Mouse (Mus musculus) G1E (cell line): Measurements from ENCODE around the gene Tmem131l. TPM values are rescaled to one million over a fixed set of nuclear protein-coding genes. Genes with fewer than 3 reads are reported as not detected.

Experiments
- ATAC-seq: 2 replicates; pipeline ENCODE4 v1.8.0; 2016; ENCODE audit warnings: mild to moderate bottlenecking; ENCODE audit not compliant: insufficient number of reproducible peaks, poor library complexity, low FRiP score, severe bottlenecking; ENCODE audit errors: extremely low read depth
- DNase-seq: peaks from one replicate; pipeline ENCODE4 v3.0.0; 2012; ENCODE audit warnings: low spot score
- H3K27me3 ChIP-seq: 2 replicates; pipeline ENCODE4 v1.6.1; 2012; ENCODE audit warnings: mild to moderate bottlenecking, low read length, inconsistent platforms; ENCODE audit not compliant: insufficient read depth
- H3K36me3 ChIP-seq: replicated peaks from 2 replicates; pipeline ENCODE3; 2012; ENCODE audit warnings: mild to moderate bottlenecking, inconsistent platforms
- H3K4me1 ChIP-seq: 2 replicates; pipeline ENCODE4 v1.6.1; 2012; ENCODE audit warnings: low read depth, low read length, inconsistent platforms, mixed read lengths; ENCODE audit not compliant: insufficient read depth
- H3K4me3 ChIP-seq: 2 replicates; pipeline ENCODE4 v1.5.1; 2012; ENCODE audit warnings: low read depth, mild to moderate bottlenecking, inconsistent platforms, low read length, moderate library complexity, mixed read lengths
- H3K9me3 ChIP-seq: replicated peaks from 2 replicates; pipeline ENCODE4 v1.6.1; 2012; ENCODE audit warnings: inconsistent platforms
- CTCF ChIP-seq: IDR thresholded peaks from 2 replicates; pipeline ENCODE4 v1.5.1; 2012; ENCODE audit warnings: low read depth, low read length, inconsistent platforms, mixed read lengths
- GATA1 ChIP-seq: IDR thresholded peaks from 2 replicates; pipeline ENCODE4 v1.6.1; 2012; ENCODE audit warnings: borderline replicate concordance, low read length, inconsistent platforms, mixed read lengths
- GATA2 ChIP-seq: IDR thresholded peaks from 2 replicates; pipeline ENCODE4 v1.6.1; 2012; ENCODE audit warnings: low read depth, low read length, inconsistent platforms, borderline replicate concordance
- POLR2AphosphoS5 ChIP-seq: IDR thresholded peaks from 2 replicates; pipeline ENCODE4 v1.6.1; 2012; ENCODE audit warnings: low read depth, low read length, inconsistent platforms; ENCODE audit not compliant: insufficient replicate concordance
- TAL1 ChIP-seq: conservative IDR thresholded peaks from 2 replicates; pipeline ENCODE4 v1.6.1; 2012; ENCODE audit warnings: low read depth, low read length, inconsistent platforms, mixed read lengths
- polyA plus RNA-seq: library from polyadenylated mRNA; stranded (reverse); fragments of >175 nt; gene quantifications from 2 replicates; pipeline ENCODE4 v1.2.3, GENCODE M21; 2012
- total RNA-seq, 2 experiments: library from RNA; stranded (forward) in 1 of 2; stranded (reverse) in 1 of 2; fragments of 200-1000 nt in 1 of 2; fragments of >200 nt in 1 of 2; fragmentation: Nextera tagmentation in 1 of 2; gene quantifications; 2 replicates each; pipeline ENCODE4 v1.2.3; 2014 to 2017

The Tmem131l gene
- total and polyA plus RNA-seq, 3 experiments: 35.0 to 97.1 (median 43.4) TPM

DNA sequence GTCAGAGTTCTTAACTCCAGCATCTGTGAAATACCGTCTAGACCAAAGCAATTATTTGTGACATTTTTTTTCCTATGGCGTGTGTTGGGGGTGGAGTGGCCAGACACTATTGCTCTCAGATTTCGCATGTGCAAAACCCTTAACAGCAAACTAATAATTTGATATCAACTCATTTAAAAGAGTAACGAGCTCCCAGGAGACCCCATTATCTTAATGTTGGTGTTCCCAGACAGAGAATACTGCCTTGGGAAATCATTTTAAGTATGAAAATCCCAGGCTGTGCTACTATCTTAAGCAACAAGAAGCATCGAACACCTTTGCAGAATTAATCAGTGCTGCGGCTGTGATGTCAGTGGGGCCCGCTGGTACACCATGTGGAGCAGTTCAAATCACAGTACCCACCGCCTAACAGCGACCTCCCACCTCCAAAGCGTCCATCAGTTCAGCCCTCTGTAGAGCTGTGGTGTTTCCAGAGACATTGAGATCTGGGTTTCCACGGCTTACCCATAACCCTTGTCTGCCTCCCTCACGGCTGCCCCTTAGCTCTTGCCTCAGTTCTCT lies 15.4 kb downstream of the Tmem131l start:
- TF ChIP-seq POLR2AphosphoS5 (no peak), TAL1 (no peak), GATA1 (no peak), CTCF (no peak), GATA2 (no peak)
- ATAC-seq (no peak), DNase-seq (no peak)
- Histone ChIP-seq H3K36me3 (peaks cover 82% of the 10 kb centered on the region), H3K4me3 (no peak overlapping the region), H3K9me3 (no peaks in the 10 kb centered on the region), H3K27me3 (no peaks in the 10 kb centered on the region), H3K4me1 (peaks cover 93% of the 10 kb centered on the region)

DNA sequence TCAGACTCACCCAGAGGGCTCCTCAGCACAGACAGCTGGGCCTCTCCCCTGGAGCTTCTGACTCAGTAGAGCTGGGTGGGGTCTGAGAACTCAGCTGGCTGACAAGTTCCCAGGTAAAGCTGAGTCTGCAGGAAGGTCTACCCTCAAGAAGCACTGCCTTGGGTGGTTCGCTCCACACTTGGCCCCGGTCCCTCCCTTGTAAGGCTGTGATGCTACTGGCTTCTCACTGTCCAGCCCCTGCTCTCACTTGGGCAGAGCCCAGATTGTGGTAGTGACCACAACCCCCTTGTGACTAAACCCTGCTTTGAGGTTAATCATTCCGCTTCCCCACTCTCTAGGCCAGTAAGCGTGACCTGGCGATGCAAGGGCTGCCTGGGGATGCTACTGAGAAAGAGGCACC lies 17.3 kb downstream of the Tmem131l start:
- no peaks in the 10 kb centered on the region for H3K9me3 ChIP-seq
- DNase-seq: no peak
- peak overlapping the region; percentile 16; the same call in 1 of the 2 replicates for H3K4me3 ChIP-seq
- peaks cover 82% of the 10 kb centered on the region for H3K4me1 ChIP-seq
- peaks cover 85% of the 10 kb centered on the region for H3K36me3 ChIP-seq
- H3K27me3 ChIP-seq: no peaks in the 10 kb centered on the region
- TF ChIP-seq GATA2 (no peak), GATA1 (no peak)
- no peak for ATAC-seq

DNA sequence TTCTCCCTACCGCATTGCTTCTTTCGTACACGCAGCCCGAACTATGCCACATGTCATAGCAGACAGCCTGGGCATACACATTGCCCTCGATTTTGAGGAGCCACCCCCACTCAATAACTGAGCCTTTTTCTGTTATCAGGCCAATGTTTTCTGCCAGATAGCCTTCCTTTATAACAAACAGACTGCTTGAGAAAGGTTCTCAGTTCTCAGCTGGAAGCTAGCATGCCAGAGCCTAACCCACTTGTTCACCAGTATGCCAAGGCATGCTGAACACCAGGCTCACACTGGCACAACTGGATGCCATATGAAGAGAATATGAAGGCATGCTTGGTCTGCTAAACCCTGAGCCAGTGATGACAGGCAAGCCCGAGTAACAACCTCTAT lies 17.8 kb downstream of the Tmem131l start:
- Histone ChIP-seq H3K9me3 (no peaks in the 10 kb centered on the region), H3K4me1 (peaks cover 77% of the 10 kb centered on the region), H3K27me3 (no peaks in the 10 kb centered on the region), H3K4me3 (no peak overlapping the region; the same call in 1 of the 2 replicates), H3K36me3 (peaks cover 87% of the 10 kb centered on the region)
- ATAC-seq (no peak), DNase-seq (no peak)
- TF ChIP-seq GATA2 (no peak), TAL1 (no peak), CTCF (no peak), POLR2AphosphoS5 (no peak), GATA1 (no peak)

DNA sequence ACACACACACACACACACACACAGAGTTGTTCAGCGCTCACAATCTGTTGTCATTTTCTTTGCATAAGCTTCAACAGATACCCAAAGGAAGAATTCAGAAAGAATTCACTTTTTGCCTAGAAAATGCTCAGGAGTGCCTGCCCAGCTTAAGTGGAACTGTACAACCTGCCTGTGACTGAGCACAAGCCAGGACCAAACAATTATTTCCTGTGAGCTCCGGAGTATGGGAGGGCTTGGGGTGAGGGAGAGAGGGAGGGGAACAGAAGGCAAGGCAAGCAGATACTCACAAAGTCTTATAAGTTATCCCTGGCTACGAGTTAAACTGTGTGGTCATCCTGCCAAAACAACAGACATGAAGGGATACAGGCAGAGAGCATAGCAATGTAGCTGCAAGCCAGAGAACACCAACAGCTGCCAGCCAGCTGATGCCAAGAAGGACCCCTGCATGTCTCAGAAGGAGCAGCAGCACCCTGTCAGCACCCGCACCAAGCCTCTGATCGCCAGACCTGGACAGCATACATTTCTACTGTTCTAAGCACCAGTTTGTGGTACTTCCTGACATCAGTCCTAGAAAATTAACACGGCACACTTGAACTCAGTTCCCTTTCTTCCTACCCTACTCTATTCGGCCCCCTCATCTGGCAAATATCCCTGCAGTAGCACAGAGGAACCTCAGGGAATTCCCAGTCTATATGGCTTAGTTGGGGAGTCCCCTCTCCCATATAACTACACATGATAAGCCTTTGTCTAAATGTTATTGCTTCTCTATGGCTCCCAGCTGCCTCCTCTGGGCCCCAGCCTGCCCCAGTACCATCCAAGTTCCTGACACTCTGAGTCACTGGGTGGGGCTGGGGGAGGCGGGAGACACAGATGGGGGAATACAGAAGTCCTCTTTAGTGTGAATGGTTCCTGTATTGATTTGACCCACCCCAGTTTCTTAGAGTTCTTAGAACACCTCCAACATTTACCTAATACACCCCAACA lies 18.5 kb downstream of the Tmem131l start:
- TF ChIP-seq POLR2AphosphoS5: no peak
- no peak for TF ChIP-seq CTCF
- no peak for TF ChIP-seq TAL1
- TF ChIP-seq GATA2: no peak
- no peak for TF ChIP-seq GATA1
- no peaks in the 10 kb centered on the region for H3K27me3 ChIP-seq
- H3K9me3 ChIP-seq: no peaks in the 10 kb centered on the region
- peaks cover 87% of the 10 kb centered on the region for H3K36me3 ChIP-seq
- no peak overlapping the region; the same call in 1 of the 2 replicates for H3K4me3 ChIP-seq
- ATAC-seq (peak; percentile 46), DNase-seq (no peak)
- peaks cover 70% of the 10 kb centered on the region for H3K4me1 ChIP-seq

DNA sequence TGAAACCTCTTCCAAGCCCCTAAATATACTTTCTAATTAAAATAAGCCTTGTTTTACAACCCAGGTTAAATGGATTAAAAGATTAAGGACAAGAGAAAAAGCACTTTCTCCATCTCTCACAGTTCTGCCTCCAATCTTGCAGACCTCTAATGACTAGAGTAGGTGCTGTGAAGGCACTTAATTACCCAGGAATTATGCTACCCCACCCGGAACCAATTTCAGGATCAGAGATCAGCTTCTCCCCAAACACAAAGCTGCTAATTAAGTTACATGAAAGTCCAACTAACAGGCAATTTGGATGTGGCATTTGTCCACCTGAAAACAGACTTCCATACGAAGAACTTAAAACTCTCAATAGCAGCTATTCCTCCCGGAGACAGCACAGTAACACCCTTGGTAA lies 19.4 kb downstream of the Tmem131l start:
- DNase-seq (no peak), ATAC-seq (no peak)
- peaks cover 62% of the 10 kb centered on the region for H3K4me1 ChIP-seq
- no peaks in the 10 kb centered on the region for H3K27me3 ChIP-seq
- no peaks in the 10 kb centered on the region for H3K9me3 ChIP-seq
- no peak for TF ChIP-seq TAL1
- TF ChIP-seq GATA2: no peak
- no peak for TF ChIP-seq GATA1
- peaks cover 86% of the 10 kb centered on the region for H3K36me3 ChIP-seq
- no peak overlapping the region for H3K4me3 ChIP-seq

DNA sequence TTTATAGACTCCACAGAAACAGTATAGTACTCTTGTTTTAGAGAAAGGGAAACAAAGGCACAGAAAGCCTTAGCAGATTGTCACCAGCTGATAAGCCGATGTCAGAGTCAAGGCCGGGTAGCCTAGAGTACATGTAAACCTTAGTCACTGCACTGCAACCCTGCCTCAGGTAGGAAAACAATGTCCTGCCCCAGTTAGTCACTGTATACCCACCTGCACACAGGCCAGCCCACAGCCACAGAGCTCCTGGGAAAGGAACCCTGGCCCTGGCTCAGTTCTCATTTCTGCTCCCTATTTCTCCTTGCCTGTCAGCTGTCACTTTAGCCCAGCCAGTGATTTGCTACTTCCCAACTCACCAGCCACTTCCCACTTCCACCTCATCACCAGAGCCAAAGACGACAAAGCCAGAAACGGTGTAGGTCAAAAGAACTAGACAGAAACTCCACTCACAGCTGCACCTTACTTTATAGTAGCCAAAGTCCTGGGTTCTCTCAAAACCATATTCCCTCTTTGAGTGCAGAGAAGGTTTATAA lies 24.4 kb downstream of the Tmem131l start:
- Histone ChIP-seq H3K27me3 (no peaks in the 10 kb centered on the region), H3K9me3 (peaks cover 14% of the 10 kb centered on the region), H3K4me3 (no peak overlapping the region), H3K4me1 (peaks cover 27% of the 10 kb centered on the region), H3K36me3 (peaks cover 85% of the 10 kb centered on the region)
- TF ChIP-seq GATA2 (no peak), TAL1 (no peak), CTCF (no peak), GATA1 (no peak), POLR2AphosphoS5 (no peak)
- no peak for DNase-seq
- no peak for ATAC-seq
